Mouse (Mus musculus): ENCODE measurements around the gene Mgat3.

GRCm38 (mm10) chr15:80161199-80161598, 12.3 kb upstream of the Mgat3 start:
- TF ChIP-seq CTCF (IDR thresholded peaks at IDR 0.05; ENCODE audit: insufficient read depth, low read length) (no peak), POLR2A (IDR thresholded peaks at IDR 0.05; ENCODE audit: borderline replicate concordance, extremely low read depth, low read depth, low read length) (no peak)
